Mouse (Mus musculus) right cerebral cortex, postnatal 36 days (tissue): ENCODE data around the gene Sin3a.

Experiments
- DNase-seq, 2 experiments: peaks; one replicate each; pipeline ENCODE4 v3.0.0; 2022; ENCODE audit warnings: low spot score in 2 of 2, mixed read lengths in 1 of 2

Gene Sin3a

GRCm38 (mm10) chr9:57137777-57138176, 65.9 kb downstream of the Sin3a start:
- no peak for DNase-seq

- DNase-seq: no peak
These were observed 66.7 kb downstream of the Sin3a start for GRCm38 (mm10) chr9:57138507-57138906.

GRCm38 (mm10) chr9:57139110-57139509, 67.3 kb downstream of the Sin3a start:
- DNase-seq: no peak

GRCm38 (mm10) chr9:57139571-57139970, 67.7 kb downstream of the Sin3a start:
- DNase-seq: no peak

DNA sequence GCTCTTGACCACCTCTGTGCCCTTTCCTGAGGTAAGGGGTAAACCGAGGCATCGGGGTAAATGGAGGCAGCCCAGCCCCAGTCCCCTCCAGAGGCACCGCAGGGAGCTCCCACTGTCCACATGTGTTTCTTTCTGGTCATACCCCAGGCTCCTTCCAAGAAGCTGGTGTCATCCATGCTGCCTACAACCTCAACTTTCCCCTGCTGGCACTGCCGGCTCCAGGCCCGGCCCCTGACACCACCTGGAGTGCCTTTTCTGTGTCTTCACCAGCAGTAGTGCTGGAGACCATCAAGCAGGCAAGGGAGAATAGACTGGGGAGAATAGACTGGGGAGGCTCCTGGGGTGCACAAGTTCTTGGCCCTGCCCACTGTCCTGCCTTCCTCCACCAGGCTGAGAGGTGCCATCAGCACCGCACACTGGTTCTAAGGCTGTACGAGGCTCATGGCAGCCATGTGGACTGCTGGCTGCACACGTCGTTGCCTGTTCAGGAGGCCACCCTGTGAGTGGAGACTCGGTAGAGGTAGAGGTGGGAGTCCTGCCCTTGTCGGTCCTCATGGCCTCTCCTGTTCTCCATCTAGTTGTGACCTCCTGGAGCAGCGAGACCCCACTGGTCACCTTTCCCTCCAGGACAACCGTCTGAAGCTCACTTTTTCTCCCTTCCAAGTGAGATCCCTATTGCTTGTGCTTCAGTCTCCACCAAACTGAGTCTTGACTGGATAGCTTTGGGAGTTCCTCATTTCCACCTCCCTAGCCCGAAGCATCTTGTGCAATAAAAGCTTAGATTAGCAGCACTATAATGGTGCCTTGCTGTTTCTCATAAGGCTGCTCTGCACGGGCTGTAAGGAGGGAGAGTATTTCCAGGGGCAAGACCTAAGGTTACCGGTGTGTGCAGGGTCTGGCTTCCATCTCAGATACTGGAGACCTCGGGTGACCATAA, 69.8 kb downstream of the Sin3a start:
- DNase-seq: no peak

- no peak for DNase-seq
These were observed 71.4 kb downstream of the Sin3a start for GRCm38 (mm10) chr9:57143212-57143611.

- DNase-seq: no peak
These were observed 73.0 kb downstream of the Sin3a start for GRCm38 (mm10) chr9:57144830-57145229.

- no peak for DNase-seq
These were observed 74.7 kb downstream of the Sin3a start for GRCm38 (mm10) chr9:57146451-57147066.

DNA sequence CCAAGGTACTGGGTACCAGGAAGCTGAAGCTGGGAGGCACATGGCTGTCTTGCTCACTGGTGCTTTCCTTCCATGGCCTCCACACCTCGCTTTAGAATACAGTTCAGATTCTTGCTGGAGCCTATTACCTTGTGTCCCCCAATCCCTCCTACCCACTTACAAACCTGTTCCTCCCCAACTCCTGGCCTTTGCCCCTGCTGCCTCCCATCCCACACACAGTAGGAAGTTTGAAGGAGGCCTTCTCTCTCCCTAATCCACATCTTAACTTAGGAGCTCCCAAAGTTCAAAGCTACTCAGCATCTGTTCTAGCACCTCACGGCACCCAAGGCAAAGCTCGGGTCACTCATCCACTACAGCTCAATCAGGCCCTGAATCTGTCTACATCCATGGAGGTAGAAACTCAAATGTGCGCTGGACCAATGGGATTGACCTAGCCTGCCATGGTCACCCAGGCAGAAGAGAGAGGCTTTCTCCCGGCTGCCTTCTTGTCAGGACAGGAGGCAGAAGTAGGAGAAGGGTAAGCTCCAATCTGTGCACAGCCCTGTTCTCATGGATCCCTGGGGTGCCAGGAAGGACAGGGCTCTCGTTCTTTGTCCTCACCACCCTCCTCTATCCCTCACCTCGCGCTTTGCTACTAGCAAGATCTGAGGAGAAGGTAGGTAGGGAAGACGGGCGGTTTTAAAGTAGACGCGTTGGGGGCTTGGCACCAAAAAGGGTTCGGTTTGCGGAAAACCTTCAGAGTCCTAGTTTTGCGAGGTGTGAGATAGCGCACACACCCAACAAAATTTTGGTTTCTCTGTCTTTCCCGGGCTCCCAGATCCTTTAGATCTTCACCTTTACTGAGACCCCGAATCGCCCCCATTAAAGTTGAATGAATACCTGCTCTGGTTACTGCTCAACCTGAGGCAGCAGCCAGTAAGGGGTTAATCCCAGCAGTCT, 75.6 kb downstream of the Sin3a start:
- DNase-seq: no peak

- peak; percentile 91 to 95 for DNase-seq
These were observed 76.5 kb downstream of the Sin3a start, which contains the start of gene Neil1 for GRCm38 (mm10) chr9:57148144-57148878. Gene Neil1 (minus strand): TSS chr9:57148305.

- no peak for DNase-seq
These were observed 77.2 kb downstream of the Sin3a start for GRCm38 (mm10) chr9:57149021-57149420.

- no peak for DNase-seq
These were observed 78.4 kb downstream of the Sin3a start for GRCm38 (mm10) chr9:57150192-57150591.

- no peak for DNase-seq
These were observed 80.5 kb downstream of the Sin3a start for GRCm38 (mm10) chr9:57152331-57152730.

DNA sequence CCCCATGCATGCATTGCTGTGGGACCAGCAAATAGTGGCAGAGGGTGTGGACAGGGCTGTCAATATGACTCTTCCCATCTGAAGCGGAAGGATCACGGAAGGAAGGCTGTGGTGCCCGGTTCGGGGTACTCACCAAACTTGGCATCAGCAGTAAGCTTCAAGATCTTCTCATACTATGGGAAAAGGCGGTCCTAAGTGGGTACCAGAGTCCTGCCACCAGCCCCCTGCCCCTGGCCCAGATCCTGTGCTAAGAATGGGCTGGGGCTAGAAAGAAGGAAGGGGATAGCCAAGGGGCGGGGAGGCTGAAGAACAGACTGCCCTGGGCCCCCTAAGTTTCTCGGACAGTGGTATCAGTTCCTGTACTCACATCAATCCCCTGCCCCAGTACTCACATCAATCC, 84.5 kb downstream of the Sin3a start:
- no peak for DNase-seq

DNA sequence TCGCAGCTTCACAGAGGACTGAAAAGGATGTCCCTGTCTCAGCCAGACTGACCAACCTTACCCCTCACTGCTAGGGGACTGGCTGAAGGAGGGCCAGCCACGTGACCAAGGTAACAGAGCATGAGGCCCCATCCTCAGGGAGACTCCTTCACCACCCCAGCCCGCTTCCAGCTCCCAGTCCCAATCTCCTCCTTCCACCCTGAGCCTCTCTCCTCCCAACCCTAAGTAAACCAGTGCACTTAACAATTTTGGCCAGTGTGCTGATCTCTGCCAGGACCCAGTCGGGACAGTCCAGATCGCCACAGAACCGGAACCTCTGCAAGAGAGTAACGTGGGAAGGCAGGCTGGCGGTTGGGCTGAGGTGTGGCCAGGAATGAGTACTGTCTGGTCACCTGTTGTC, 85.0 kb downstream of the Sin3a start:
- no peak for DNase-seq

DNA sequence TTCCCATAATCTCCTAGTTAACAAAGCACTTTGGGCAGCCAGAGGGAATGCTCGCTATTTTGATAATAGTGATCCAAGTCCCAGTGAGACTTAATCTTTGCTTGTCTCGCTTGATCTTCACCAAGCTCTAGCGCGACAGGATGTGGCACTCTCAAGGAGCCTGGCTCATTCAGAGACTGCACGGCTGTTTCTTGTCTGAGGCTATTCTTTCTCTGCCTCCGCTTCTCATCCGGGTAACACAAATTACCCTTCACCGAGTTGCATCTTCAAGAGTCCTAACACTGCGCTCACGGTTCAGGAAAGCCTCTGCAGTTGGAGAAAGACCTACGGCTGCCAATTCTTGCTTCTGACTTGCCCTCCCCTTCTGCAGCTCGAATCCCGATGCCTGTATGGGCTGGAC, 85.7 kb downstream of the Sin3a start:
- no peak for DNase-seq

- peak; percentile 89 to 94 for DNase-seq
These were observed 86.2 kb downstream of the Sin3a start, which contains the start of gene Commd4 for GRCm38 (mm10) chr9:57158013-57158470. Gene Commd4 (minus strand): TSS chr9:57158331.

GRCm38 (mm10) chr9:57158506-57158905, 86.7 kb downstream of the Sin3a start:
- no peak for DNase-seq

DNA sequence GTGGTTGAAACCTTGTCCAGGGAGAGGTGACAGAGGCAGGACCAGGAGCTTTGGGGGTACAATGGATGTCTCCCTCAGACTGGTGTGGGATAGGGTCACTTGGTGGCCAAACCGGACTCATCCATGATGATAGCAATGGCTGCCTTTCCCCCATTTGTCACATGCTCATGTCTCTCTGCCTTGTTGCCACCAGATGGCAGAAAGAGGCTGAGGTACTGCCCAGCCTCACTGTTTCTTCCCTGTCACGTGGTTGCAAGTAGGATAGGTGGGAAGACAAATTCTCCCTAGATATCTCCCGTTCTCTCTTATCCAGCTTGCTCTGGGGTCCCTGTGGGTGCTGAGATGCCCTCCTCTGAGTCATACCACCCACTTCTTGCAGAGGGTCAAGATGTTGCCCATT, 90.7 kb downstream of the Sin3a start:
- no peak for DNase-seq

DNA sequence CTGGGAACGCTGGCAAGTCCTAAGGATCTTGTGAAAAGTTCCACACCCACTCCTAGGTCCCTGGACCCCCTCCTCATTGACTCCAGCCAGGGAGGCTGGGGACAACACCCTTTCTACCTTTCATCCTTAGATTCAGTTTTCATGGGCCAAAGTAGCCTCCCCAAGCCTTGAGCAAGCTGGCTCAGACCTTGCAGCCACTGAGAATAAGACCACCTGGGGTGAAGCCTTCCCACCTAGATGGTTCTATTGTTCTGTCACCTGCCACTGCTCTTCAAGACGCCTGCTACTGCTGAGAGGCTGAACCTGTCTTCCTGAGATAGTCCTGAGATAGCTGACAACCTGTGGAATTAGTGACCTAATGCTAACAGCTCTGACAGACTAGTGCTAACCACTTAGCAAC, 91.3 kb downstream of the Sin3a start:
- no peak for DNase-seq

DNA sequence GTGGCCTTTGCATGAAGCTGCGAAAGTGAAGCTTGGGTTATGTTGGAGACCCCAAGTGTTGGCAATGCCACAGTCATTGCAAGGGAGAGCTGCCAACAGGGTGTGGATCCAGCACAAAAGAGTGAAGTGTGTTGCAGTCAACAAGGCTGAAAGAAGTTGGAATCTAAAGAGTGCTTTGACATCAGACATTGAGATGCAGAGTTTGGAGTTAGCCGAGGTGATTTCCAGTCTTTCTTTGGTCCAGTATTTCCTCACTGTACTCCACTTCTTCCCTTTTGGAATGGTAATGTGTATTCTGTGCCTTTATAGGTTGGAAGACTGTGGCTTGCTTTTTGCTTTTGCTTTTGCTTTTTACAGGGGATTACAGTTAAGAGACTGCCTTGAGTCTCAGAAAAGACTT, 94.3 kb downstream of the Sin3a start:
- no peak for DNase-seq
